Mouse (Mus musculus): ENCODE data around the gene Ccz1. TPM values are rescaled to one million over a fixed set of nuclear protein-coding genes. Genes with fewer than 3 reads are reported as not detected.
"Not testable (repeated sequence)": the region's sequence is repeated elsewhere in the genome, so short reads cannot be mapped to it uniquely, and the experiment has no call there.

Gene Ccz1
- polyA plus RNA-seq, 1 experiment from 2014 or later, result 78.1 TPM

DNA sequence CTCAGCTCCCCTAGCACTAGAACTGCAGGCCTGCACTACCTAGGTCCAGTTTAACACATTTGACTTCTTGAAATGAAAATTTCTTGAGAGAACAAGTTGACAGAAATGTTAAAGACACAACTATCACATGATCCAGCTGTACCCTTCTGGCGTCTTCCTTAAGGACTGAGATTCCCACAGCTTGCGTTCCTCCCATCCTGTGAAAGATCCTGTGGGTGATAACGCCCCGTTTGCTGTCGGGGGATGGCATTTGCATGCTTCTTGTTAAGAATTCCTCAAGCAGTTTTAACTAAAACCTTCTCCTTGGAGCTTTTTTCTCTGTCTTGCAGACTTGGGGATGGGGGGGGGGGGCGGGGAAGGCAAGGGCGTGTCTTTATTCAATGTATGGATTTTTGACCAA is 19.9 kb upstream of the Ccz1 start:
- Histone ChIP-seq H3K4me2 (no peak overlapping the region), H3K4me3 (no peak overlapping the region), H3K27me3 (no peaks in the 10 kb centered on the region), H3K9me3 (no peaks in the 10 kb centered on the region), H3K4me1 (replicated peaks) (no peaks in the 10 kb centered on the region), H3K27ac (replicated peaks) (no peak overlapping the region), H3K9ac (no peak overlapping the region), H3K36me3 (no peaks in the 10 kb centered on the region)
- 82% methylated on average over 7 of the region's 7 CpGs for WGBS
- ATAC-seq (ENCODE audit: low FRiP score, low read depth), result no peak

DNA sequence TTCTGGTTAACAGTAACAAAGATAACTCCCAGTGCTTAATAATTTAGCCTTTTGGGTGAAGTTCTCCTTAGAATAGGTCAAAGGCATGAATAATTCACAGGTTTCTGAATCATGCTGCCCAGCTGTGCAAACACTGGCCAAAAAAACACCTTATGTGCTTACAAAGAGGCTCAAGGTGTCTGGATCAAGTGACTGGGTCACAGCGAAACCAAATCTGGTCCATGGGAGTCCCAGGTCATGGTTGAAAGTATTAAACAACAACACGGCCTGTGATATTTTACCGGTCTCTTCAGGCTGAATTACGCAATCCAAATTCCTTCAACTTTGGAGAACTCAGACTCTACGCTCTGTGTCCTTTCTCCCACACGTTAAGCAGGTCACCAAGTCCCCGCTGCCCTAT is 17.8 kb upstream of the Ccz1 start:
- Histone ChIP-seq H3K27ac (replicated peaks) (no peak overlapping the region), H3K36me3 (no peaks in the 10 kb centered on the region), H3K4me3 (no peak overlapping the region), H3K4me1 (replicated peaks) (no peaks in the 10 kb centered on the region), H3K4me2 (no peak overlapping the region), H3K9ac (no peak overlapping the region), H3K27me3 (no peaks in the 10 kb centered on the region), H3K9me3 (no peaks in the 10 kb centered on the region)
- no peak for ATAC-seq (ENCODE audit: low FRiP score, low read depth)
- WGBS, result 86% methylated on average over 7 of the region's 7 CpGs

DNA sequence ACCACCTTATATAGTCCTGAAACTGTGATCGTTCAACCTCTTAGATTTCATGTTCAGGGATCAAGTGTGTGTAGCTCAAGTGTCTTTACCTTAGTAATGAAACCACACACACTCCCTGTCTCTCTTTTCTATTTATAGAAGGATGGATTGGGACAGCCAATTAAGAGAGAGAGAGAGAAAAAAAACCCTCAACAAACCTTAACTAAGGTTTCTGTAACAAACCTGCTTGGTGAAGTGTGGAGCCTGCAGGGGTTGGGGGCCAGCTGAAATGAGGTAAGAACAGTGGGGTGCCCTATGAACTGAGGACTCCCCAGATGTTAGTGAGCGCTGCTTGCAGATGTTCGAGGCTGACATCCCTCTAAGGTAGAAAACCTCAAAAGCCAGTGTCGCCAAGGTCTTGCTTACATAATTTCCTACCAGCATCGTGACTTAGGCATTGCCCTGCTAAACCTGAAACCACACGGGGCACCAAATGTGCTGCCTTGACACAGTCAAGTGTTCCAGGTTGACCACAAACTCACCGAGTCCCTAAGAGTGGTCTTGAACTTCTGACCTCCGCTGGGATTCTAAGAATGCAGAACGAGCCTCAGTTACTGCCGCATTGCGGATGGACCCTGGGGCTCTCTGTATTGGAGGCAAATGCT is 12.1 kb upstream of the Ccz1 start, which contains the start of gene Ocm:
TSS of gene Ocm (minus strand) at position 51 of the 644 bp plus-strand sequence.
- Histone ChIP-seq H3K4me3 (no peak within 1 kb of the TSS), H3K9ac (no peak within 1 kb of the TSS), H3K9me3 (no peaks in the 10 kb centered on the region), H3K27me3 (no peaks in the 10 kb centered on the region), H3K27ac (replicated peaks) (no peak within 1 kb of the TSS), H3K36me3 (no peaks in the 10 kb centered on the region), H3K4me1 (replicated peaks) (no peaks in the 10 kb centered on the region), H3K4me2 (no peak within 1 kb of the TSS)
- 78% methylated on average over 11 of the region's 11 CpGs for WGBS
- no peak for ATAC-seq (ENCODE audit: low FRiP score, low read depth)

DNA sequence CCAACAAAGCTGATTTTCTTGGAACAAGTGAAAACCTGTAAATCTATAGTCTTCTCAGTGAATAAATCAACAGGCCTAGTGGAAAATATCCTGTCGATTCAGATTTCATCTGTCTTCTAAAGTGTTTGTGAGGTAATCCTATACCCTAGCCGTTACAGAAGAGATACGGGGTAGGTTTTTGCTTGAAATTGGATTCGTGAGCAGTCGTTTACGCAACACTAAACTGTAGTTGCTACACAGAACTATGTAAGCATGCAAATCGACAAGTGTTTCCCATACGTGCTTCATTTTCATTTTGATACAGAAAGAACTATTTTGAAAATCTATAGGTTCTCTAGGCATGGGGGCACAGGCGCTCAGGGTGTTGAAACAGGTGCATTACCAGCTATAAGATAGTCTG is 1.2 kb upstream of the Ccz1 start:
- Histone ChIP-seq H3K9ac (no peak overlapping the region), H3K4me2 (no peak overlapping the region), H3K36me3 (peaks cover 13% of the 10 kb centered on the region), H3K4me1 (replicated peaks) (peaks cover 5% of the 10 kb centered on the region), H3K27me3 (no peaks in the 10 kb centered on the region), H3K9me3 (no peaks in the 10 kb centered on the region), H3K27ac (replicated peaks) (no peak overlapping the region), H3K4me3 (no peak overlapping the region)
- no peak for ATAC-seq (ENCODE audit: low FRiP score, low read depth)
- 94% methylated on average over 9 of the region's 9 CpGs for WGBS

DNA sequence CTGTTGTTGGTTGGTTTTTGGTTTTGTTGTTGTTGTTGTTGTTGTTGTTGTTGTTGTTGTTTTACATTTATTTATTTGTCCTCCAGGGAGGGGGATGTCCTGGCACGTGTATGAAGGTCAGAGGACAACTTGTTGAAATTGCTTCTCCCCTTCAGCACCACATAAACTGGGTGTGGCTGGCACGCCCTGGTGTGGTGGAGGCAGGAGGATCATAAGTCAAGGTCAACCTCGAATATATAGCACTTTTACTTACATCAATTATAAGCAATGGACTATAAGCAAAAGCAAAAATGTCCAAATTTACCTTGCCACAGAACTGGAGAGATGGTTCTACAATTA is 604 bp upstream of the Ccz1 start:
- Histone ChIP-seq H3K27me3 (no peaks in the 10 kb centered on the region), H3K27ac (replicated peaks) (no peak overlapping the region), H3K4me3 (peak overlapping the region; percentile 79), H3K36me3 (peaks cover 19% of the 10 kb centered on the region), H3K9me3 (no peaks in the 10 kb centered on the region), H3K4me1 (replicated peaks) (peaks cover 5% of the 10 kb centered on the region), H3K4me2 (peak overlapping the region; percentile 62), H3K9ac (no peak overlapping the region)
- ATAC-seq (ENCODE audit: low FRiP score, low read depth), result no peak
- WGBS, result 79% methylated on average over 3 of the region's 3 CpGs

DNA sequence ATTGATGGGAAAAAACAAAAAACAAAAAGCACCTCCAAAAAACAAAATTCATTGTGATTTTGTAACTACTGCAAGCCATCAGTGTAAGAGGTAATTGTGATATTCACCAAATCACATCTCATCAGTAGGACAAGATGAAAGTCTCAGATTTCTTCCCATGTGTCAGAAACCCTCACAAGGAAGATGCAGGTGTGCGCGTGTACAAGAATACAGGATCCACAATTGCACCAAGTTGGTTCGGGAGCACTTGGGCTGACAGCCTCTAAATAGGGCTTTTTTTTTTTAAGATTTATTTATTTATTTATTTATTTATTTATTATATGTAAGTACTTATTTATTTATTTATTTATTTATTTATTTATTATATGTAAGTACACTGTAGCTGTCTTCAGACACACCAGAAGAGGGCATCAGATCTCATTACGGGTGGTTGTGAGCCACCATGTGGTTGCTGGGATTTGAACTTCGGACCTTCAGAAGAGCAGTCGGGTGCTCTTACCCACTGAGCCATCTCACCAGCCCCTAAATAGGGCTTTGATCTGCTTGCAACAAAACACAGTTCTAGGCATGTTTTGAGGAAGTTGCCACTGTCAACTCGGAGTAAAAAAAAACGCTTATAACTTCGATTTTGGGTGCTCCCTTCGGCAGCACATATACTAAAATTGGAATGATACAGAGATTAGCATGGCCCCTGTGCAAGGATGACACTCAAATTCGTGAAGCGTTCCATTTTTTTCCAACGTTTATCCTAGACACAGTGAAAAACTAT is 1.1 kb downstream of the Ccz1 start:
- peak overlapping the region; percentile 79 for H3K4me3 ChIP-seq
- H3K9ac ChIP-seq, result 0 out of 2 replicates have a peak overlapping the region, but pooled peaks have one; percentile 87
- WGBS, result 65% methylated on average over 13 of the region's 13 CpGs
- H3K4me1 ChIP-seq (replicated peaks); H3K27ac ChIP-seq (replicated peaks); H3K27me3 ChIP-seq; ATAC-seq (ENCODE audit: low FRiP score, low read depth); H3K9me3 ChIP-seq: not testable (repeated sequence)
- peak overlapping the region; percentile 62 for H3K4me2 ChIP-seq
- H3K36me3 ChIP-seq, result peaks cover 34% of the 10 kb centered on the region

DNA sequence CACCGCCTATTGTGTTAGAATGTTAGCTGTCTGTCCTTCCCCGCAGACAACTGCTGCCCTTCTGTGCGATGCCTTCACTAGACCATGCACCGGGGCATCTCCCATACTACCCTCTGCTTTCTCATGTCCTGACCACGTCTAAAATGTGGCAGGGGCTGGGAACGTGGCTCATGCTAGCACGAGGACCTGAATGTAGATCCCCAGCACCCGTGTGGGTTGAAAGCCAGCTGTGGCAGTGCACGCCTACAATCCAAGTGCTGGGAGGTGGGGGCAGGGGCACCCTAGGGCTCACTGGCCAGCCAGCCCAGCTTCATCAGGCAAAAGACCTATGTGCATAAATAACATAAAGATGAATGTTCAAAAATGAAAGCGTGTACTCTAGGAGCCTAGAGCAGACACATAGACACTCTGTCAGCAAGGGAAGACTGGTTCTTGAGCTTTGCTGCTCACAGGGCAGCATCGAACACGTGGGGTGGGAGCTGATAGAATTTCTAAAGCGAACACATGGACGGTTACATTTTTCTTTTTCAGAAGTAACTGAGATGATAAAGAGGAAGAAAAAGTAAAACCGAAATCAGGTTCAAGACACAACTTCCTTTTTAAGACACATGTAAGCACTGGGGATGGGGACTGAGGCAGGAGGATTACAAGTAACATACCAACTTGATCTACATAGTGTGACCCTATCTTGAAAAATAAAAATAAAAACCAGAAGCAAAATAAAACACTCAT is 12.1 kb downstream of the Ccz1 start:
- Histone ChIP-seq H3K9me3 (no peaks in the 10 kb centered on the region), H3K4me1 (replicated peaks) (no peaks in the 10 kb centered on the region), H3K9ac (no peak overlapping the region), H3K27me3 (no peaks in the 10 kb centered on the region), H3K27ac (replicated peaks) (no peak overlapping the region), H3K4me3 (no peak overlapping the region), H3K36me3 (peaks cover 77% of the 10 kb centered on the region), H3K4me2 (no peak overlapping the region)
- WGBS, result 93% methylated on average over 15 of the region's 15 CpGs
- no peak for ATAC-seq (ENCODE audit: low FRiP score, low read depth)

- Histone ChIP-seq H3K36me3 (peaks cover 81% of the 10 kb centered on the region), H3K4me2 (no peak overlapping the region), H3K4me1 (replicated peaks) (no peaks in the 10 kb centered on the region), H3K27me3 (no peaks in the 10 kb centered on the region), H3K9ac (no peak overlapping the region), H3K4me3 (no peak overlapping the region), H3K27ac (replicated peaks) (no peak overlapping the region), H3K9me3 (no peaks in the 10 kb centered on the region)
- no peak for ATAC-seq (ENCODE audit: low FRiP score, low read depth)
- 94% methylated on average over 1 of the region's 1 CpGs for WGBS
Measured at GRCm38 (mm10) chr5:143999409-143999808, 15.3 kb downstream of the Ccz1 start.

DNA sequence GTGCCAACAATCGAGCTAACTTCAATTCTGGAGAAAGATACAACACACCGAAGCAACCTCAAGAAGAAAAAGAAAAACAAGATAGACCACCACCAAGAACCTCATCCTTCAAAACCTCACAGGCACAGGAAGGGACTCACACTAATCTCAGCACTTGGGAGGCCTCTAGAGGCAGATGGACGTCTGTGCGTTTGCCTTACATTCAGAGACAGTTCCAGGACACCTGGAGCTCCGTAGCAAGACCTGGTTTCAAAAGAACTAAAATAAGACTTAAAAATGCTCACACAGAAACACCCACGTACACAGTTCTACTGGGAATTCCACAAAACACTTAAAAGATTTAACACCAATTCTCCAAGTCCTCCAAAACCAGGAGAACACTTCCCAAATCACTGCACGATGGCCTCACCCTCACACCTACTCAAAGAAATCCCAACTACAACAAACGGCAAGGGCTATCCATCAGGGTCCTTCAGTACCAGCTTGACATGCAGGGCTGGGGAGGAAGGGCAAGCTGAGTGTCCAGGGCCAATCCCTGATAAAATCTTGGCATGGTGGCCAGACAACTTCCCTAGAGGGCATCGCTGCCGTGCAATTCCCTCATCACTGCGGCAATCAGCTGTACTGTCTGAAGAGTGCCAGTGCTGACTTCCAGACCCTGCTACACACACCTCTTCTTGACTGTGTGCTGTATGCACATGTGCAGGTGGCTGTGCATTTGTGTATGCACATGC is 19.9 kb downstream of the Ccz1 start:
- H3K27ac ChIP-seq (replicated peaks), result no peak overlapping the region
- no peaks in the 10 kb centered on the region for H3K27me3 ChIP-seq
- no peak overlapping the region for H3K9ac ChIP-seq
- peaks cover 86% of the 10 kb centered on the region for H3K36me3 ChIP-seq
- 73% methylated on average over 11 of the region's 11 CpGs for WGBS
- no peak overlapping the region for H3K4me2 ChIP-seq
- H3K9me3 ChIP-seq, result no peaks in the 10 kb centered on the region
- no peak for ATAC-seq (ENCODE audit: low FRiP score, low read depth)
- no peak overlapping the region for H3K4me3 ChIP-seq
- no peaks in the 10 kb centered on the region for H3K4me1 ChIP-seq (replicated peaks)

DNA sequence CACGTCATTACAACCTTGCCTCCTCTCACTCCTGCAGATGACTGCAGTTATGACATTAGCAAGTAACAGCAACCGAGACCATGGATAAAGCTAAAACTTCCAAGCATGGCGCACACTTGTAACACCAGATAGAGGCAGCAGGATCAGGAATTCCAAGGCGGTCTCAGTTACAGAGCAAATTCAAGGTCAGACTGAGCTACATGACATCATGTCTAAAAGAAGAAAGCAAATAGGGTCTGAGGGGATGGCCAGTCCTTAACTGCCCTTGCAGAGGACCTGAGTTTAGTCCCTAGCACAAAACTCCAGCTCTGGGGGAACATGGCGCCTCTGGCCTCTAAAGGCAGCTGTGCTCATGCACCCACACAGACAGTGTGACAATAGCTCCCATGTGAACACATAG is 20.8 kb downstream of the Ccz1 start:
- Histone ChIP-seq H3K27me3 (no peaks in the 10 kb centered on the region), H3K36me3 (peaks cover 88% of the 10 kb centered on the region), H3K4me1 (replicated peaks) (no peaks in the 10 kb centered on the region), H3K9me3 (no peaks in the 10 kb centered on the region), H3K27ac (replicated peaks) (no peak overlapping the region), H3K4me3 (no peak overlapping the region), H3K9ac (no peak overlapping the region), H3K4me2 (no peak overlapping the region)
- 97% methylated on average over 5 of the region's 5 CpGs for WGBS
- ATAC-seq (ENCODE audit: low FRiP score, low read depth), result no peak

DNA sequence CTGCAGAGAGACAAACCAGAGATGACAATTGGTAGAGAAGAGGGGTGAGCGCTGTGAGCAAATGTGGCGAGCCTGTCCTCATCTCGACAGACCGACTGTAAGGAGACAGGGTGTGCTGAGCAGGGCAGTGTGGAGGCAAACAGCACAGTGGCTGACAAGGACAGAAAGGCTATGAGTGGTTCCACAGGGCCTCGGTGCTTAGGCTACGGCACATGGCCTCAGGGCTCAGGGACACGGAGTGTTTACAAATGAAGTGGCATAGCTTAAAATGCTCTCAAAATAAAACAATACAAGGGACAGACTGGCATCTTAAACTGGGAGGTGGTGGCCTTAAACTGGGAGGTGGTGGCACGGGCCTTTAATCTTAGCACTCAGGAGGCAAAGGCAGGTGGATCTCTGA is 21.4 kb downstream of the Ccz1 start:
- H3K4me1 ChIP-seq (replicated peaks), result no peaks in the 10 kb centered on the region
- H3K27me3 ChIP-seq, result no peaks in the 10 kb centered on the region
- H3K27ac ChIP-seq (replicated peaks), result no peak overlapping the region
- no peak overlapping the region for H3K4me2 ChIP-seq
- WGBS, result 85% methylated on average over 8 of the region's 8 CpGs
- H3K9me3 ChIP-seq, result no peaks in the 10 kb centered on the region
- no peak for ATAC-seq (ENCODE audit: low FRiP score, low read depth)
- H3K36me3 ChIP-seq, result peaks cover 86% of the 10 kb centered on the region
- no peak overlapping the region for H3K9ac ChIP-seq
- no peak overlapping the region for H3K4me3 ChIP-seq

DNA sequence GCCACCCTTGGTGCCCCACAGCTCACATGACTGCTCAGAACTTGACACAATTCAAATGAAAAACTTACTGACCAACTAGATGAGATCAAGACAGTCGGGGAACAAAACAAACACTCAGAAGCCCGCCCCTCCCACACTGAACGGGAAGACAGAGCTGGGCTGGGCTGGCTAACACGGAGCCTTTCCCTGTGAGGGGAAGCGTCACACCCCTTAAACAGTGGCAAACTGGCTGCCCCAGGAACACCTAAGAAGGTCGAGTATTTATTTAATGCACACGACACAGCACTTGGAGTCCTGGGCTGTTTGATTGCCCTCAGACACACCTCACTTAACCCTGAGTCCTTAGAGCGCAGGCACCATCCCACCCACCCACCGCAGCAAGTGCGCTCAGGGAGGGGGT is 22.0 kb downstream of the Ccz1 start:
- Histone ChIP-seq H3K36me3 (peaks cover 86% of the 10 kb centered on the region), H3K27ac (replicated peaks) (no peak overlapping the region), H3K4me2 (no peak overlapping the region), H3K4me3 (no peak overlapping the region), H3K4me1 (replicated peaks) (no peaks in the 10 kb centered on the region), H3K27me3 (no peaks in the 10 kb centered on the region), H3K9me3 (no peaks in the 10 kb centered on the region), H3K9ac (no peak overlapping the region)
- no peak for ATAC-seq (ENCODE audit: low FRiP score, low read depth)
- WGBS, result 87% methylated on average over 10 of the region's 10 CpGs

All from hindbrain, embryonic 15.5 days (tissue).